Mouse (Mus musculus) natural killer cell, adult 2 months (primary cell): ENCODE results near the gene Mfap3l.
"Not testable (repeated sequence)": the region's sequence is repeated elsewhere in the genome, so short reads cannot be mapped to it uniquely, and the experiment has no call there.

Experiments used
- DNase-seq, 2 experiments: peaks; one replicate each; pipeline ENCODE4 v3.0.0; 2022; ENCODE audit warnings: low spot score in 2 of 2

Gene Mfap3l

DNA sequence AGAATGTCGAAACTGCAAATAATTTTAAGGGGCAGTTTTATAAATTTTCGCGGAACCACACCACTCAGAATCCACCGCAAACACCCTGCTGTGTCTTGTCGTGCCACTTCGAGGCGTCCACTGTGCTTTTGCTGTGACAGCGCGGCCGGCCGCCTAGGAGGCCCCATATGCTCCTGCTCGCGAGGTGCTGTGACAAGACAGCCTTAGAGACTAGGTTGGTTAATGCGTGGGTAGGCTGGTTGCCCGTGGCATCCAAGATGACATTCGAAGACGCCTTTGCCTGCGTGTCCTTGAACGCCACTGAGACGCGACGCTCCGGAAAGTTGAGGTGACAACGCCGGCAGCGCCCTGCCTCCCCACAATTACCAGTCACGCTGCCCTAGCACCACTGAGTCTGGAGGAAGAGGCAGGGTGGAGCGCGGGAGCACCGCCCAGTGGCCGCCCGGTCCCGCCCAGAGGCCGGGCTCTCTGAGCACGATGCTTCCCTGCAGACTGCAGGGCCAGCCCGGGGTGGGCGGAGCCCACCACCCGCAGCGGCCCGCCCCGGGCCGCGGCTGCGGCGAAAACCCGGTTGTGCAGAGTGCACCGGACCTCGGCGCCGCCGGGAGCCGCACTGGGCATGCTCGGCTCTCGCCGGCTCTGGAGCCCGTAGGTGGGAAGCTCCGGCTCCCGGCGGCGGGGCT lies at the start of gene Mfap3l:
Gene Mfap3l, plus strand, starts transcription at position 578 of the 683 bp plus-strand sequence.
- DNase-seq, result peak; percentile 61 to 67

DNA sequence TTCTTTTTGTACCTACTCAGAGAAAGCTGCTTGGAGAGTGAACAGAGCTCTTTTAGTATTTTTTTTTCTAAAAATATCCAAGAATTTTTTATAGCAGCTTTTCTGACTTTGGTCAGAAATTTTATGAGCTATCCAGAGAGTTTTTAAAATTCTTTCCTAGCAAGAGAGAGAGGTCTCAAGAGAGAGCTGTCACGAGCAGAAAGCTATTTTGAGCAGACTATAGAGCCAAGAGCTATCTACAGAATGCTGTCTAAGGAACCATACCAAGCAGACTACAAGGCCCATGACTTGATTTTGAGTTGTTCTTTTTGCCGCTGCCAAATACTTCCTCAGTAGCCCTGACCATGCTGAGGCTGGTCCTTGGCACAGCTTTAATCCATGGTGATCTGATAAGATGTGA lies 49.3 kb upstream of the Mfap3l start:
- DNase-seq, result no peak

DNA sequence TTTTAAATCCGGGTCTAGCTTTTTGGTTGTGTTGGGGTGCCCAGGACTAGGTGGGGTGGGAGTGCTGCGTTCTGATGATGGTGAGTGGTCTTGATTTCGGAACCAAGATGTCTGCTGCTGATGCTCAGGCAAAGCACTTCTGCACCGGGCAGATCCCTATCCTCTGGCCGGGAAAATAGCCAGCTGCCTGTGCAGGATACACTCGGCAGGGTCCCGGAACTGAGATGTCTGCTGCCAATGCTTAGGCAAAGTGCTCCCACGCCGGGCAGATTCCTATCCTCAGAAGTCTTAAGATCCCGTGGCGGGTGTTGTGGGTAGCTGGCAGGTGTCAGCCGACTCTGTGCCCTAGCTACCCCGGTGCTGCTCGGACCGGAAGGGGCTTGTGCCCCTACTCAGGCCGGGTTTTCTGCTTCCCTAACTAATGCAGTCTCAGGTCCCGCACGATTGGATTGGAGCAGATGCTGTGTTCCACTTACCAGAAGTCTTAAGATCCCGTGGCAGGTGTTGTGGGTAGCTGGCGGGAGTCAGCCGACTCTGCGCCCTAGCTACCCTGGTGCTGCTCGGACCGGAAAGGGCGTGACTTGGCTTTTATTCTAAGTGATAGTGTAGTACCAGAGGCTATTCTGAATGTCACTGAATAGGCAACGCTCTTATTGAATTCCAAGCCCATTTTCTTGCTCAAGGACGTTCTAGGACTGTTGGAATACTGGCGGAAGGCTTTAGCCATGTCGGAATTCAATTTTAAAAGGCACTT lies 41.1 kb upstream of the Mfap3l start:
- DNase-seq, result not testable (repeated sequence)

DNA sequence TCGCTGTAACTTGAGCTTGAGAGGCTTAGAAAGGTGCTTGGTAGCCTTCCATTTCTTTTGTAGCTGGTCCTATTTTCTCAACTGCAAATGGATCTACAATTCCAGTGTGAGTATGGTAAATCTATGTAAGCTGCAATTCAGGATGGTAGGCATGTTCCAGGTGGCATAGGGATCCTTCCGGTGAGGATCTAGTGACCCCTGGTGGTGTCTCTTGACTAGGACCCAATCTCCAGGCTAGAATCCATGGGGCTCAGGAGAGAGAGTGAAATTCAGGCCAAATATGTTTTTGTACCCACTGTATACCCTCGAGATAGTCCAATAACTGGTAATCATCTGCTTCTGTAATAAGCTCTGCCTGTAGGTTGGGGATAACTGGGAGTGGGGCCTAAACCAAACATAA lies 37.9 kb upstream of the Mfap3l start:
- no peak for DNase-seq

DNA sequence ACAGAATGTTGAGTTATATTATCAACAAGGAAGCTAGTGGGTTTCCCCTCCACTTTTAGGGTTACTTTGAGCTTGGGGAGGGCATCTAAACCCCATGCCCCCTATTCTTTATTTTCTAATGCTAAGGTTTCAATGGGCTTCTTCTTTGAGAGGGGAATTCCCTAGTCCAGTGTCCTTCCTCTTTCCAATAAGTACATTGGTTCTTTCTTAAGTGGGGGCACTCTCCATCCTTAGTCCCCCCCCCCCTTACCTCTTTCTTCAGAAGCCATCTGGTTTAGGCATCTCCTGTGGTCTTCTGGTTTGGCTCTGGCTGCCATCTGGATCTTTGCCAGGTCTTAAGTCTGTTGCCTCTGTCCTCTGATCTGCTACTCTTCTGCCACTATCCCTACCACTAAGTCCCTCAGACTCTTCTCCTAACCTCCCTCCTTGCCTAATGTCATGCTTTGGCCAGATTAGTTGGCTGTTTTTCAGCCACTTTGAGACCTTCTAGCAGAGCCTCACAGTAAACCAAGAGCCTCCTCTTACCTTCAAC lies 21.0 kb upstream of the Mfap3l start:
- no peak for DNase-seq

DNA sequence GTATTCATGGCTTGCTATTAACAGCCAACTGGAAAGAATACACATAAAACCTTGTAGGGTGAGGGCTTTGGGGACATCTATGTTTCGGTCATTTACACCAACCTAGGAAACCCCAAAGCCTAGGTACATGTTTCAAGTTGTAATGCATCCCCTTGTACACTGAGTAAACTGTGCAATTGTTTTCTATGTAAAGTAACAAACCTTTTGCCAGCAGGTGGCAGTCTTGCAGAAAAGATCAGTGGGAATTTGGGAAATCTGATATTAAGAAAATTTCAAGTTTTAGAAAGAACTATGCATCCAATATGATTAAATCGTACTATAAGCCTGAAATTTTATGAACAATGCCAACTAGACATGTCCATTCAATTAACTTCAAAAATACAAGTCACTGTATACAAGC lies 15.7 kb upstream of the Mfap3l start:
- DNase-seq, result no peak

DNA sequence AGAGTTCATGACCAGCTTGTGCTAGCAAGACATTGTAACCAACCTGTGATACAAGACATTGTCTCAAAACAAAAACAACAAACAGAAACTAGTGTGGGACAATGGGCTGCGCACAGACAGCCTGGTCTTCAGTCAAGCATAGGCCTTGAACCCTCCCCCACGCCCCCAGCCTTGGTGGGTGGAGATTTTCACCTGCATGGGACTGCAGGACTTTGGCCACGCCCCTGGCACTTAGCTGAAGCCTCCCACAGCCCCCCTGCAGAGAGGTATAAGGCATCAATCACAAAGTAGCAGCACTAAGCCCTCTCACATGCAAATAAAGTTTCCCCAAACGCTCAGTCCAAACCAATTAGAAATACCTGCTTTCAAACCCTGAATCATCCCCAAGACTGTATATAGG lies 11.1 kb upstream of the Mfap3l start:
- no peak for DNase-seq

DNA sequence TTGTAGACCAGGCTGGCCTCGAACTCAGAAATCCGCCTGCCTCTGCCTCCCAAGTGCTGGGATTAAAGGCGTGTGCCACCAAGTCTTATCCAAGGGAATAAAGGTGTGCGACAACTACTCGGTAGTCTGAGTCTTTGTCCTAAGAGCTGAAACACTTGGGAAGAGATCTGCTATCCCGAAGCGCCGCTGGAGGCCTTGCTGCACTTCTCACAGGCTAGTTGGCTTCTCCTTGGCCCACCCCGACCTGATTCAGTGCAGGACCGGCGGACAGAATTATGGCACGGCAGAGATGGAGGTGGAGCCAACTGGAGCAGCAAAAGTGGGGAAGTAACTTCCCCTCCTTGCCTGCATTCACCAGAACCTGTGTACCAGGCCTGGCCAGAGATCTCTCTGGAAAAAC lies 10.6 kb upstream of the Mfap3l start:
- no peak for DNase-seq

DNA sequence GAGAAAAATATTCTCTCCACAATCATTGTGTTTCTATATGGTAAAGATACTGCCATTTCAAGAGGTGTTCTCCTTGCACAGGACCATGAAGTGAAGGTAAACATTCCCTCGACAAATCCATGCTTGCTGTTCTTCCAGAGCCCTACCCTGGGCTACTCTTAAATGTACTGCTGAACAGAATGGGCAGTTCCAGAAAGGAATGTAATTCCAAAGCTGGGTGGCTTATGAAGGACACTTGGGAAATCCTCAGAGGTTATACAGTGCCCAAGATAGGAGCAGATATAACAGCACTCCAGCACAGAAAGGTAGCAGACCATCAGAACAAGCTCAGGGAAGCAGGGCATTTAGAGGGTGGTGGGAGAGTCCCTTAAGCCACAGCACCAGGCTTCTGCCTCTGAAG lies 9.2 kb upstream of the Mfap3l start:
- DNase-seq, result no peak

DNA sequence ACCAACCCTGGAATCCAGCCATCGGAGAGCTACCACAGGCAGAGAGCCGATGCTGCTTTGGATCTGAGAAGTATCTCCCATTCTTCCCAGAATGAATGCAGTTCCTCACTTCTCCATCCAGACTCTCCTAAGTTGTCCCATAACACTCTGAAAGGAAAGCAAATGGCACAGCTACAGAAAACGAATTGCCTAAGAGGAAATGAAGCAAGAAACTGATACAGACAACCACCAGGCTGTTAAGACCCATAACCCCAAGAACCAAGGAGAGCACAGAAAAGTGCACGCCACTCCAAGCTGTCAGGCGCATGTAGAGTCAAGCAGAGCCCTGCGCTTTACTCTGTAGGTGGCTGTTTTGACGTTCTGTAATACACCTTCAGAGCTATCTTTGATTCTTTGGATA lies 7.9 kb upstream of the Mfap3l start:
- DNase-seq, result no peak

DNA sequence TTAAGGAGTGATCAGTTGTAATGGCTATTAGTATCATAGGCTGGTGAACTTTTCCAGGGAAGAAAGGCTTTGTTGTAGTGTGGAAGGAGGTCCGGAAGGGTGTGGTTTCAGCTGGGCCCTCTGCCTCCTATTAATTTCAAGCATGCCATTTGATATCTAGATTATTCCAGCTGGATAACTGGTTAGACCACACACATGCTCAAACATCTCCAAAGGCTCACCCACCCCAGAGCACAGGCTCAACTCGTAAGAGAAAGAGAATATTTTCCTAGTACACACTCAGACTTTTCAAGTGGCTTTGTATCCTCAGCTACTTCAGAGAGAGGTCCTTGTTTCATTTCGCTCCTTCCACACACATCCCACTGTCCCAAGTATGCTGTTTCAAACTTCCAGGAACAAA lies 4.7 kb upstream of the Mfap3l start:
- DNase-seq, result no peak

DNA sequence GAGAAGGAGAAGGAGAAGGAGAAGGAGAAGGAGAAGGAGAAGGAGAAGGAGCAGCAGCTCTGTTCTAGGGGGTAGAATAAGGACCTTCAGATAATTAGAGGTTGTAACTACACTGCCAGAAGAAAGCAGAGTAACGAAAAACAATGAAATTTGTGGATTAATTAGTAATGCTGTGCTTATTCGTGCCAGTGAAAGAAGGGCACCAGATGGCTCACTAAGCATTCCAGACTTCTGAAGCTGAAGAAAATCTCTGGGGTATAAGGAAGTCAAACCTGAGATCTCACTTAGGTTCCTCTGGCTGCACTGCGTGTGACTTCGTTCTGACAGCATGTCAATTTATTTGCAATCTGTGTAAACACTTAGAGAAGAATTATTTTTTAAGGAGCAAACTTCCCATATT lies 3.6 kb upstream of the Mfap3l start:
- no peak for DNase-seq

DNA sequence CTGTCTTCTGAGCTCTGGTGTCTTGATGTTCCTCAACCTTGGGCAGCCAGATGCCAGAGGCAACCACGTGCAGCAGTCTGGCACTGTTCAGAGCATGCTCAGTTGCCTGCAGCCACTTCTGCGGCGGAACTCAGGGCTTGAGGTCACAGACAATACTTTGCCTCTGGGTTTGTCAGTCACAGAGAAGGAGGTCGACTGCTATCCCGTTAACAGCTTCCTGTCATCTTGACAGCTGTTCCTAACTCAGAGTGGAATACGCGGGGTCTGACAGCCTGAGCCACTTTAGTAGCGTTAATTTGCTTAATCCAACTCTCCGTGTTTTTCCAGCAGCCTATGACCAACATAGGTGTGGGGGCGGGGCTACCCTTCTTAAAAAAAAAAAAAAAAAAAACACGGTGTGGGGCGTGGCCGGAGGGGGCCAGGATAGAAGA lies 1.1 kb upstream of the Mfap3l start:
- peak; percentile 7 to 18 for DNase-seq

DNA sequence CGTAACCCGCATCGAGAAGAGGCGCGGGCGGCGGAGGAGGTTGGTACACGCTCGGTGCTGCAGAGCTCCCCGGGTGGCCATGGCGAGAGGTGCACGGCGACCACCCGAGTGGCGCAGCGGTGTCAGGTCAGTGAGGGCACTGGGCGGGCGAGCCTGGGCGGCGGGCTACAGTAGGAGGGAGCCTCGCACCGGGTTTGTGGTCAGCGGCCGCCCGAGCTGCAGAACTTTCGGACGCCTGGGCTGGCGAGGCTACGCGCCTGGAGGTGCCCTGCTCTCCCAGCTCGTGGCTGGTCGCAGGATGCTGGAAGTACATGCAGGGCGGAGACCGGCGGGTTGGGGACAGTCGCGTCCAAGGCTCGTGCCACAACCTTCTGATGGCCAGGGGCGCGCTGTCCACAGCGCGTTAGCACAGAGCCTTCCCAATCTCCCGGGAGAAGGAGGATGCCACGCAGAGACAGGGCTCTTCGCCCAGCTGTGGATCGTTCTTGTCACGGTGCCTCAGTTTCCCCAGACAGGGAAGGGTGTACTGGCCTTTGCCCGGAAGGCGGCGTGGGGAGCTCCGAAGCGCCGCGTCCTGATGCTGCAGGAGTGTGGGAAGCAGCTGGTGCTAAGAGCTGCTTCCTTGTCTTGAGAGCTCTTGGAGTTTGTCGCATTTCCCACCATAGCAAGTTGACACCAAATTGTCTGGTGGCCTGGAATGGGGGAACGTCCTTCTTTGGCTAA lies 467 bp downstream of the Mfap3l start:
- no peak for DNase-seq

DNA sequence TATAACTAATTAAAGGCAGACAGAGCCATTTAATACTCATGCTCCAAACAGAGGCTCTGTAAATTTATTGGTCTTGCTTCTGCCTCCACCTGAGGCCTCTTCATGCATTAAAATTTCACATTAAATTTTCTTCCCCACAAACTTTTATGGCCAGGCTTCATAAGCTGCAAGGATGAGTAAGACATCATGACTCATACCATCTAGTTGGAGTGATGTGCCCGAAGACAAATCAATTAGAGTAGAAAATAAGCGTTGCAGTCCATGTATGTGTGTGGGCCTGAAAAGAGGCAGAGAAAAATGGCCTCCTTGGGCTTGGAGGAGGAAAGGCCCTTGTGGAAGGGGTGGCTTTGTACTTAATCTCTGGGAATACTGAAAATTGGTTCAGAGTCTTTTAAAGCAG lies 2.3 kb downstream of the Mfap3l start:
- no peak for DNase-seq

DNA sequence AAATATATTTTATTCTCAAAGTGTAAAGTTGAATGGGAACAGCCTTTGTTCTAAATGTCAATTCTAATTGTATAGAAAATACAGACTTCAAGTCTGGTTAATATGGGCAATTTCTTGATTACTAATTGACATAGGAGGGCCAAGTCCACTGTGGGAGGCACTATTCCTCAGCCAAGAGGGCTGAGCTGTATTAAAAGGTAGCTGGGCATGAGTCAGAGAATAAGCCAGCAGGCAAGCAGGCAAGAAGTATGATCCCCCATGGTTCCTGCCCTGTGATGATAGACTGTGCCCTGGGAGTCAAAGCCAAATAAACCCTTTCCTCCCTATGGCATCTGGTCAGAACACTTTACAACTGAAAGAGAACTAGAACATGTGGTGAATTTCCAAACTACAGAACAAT lies 3.2 kb downstream of the Mfap3l start:
- DNase-seq, result no peak

DNA sequence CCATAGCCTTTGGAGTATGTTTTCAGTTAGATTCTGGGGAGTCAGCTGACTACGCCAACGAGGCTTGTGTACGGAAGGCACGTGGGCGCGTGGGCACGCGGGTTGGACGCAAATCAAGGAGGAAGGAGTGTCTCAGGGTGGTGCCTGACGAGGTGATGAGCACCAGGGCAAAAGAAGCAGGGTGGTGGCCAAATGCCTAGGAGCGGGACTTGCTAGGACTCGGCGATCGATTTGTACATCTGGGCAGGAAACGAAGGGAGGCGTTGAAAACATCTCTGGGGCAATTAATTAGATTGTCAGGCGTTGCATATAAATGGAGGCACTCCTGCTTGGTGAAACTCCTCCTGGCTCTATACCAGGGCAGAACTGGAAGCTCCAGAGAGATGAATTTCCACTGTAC lies 7.4 kb downstream of the Mfap3l start:
- DNase-seq, result no peak

DNA sequence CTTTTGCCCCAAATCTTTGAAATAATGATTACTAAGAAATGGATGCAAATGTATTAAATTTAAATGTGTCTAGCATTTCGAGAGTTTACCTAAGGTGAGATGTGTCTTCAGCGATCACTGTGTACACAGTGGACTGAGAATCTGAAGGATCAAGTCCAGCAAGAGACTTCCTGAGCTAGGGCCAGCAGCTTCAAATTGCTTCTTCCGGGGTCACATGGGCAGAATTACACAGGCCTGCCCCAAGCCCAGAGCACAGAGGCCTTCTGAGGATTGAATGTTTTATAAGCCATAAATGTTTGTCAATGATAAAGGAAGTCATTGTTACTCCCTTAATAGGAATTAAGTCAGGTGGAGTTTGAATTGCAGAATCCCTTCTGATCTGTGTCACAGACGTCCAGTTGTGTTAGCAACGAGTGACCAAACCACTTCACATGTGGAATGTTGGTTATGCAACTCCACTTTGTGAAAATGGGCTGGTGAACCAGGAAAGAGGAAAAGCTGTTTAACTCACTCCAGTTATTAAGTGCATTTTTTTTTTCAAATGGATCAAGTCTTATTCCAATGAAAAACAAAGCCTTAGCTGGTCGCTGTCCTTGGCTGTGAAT lies 10.9 kb downstream of the Mfap3l start:
- no peak for DNase-seq

DNA sequence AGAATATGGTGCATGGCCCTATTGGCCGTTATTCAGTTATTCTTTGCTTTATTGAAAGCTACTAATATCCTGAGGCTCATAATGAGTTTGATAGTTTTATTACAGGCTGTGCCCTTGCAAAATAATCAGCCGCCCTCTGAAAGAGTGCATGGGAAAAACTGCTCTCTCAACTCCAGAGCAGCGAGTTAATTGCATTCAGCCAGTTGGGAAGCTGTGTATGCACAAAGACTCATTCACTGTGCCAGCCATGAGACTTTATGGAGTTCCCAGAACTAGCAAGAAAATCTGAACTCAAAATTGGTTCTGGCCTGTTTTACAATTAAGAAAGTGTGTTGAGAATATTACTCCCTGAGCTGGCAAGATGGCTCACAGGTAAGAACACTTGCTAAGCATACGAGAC lies 12.5 kb downstream of the Mfap3l start:
- no peak for DNase-seq

DNA sequence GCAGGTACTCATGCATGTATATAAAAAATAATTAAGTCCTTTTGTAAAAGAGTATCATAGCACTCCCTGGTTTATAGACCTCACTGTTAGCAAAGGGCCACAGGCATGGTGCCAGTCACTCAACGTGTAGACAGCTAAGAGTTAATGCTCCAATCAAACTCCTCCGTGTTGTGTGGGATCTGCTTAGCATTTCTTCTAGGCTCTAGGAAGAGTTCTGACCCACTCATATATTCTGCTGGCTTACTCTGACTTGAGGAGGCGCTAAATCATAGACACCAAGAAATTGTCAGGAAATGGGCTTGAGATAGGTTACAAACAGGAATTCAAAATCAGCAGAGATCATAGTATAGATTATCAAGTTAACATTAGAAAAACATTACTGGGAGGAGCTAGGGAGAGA lies 13.3 kb downstream of the Mfap3l start:
- no peak for DNase-seq

DNA sequence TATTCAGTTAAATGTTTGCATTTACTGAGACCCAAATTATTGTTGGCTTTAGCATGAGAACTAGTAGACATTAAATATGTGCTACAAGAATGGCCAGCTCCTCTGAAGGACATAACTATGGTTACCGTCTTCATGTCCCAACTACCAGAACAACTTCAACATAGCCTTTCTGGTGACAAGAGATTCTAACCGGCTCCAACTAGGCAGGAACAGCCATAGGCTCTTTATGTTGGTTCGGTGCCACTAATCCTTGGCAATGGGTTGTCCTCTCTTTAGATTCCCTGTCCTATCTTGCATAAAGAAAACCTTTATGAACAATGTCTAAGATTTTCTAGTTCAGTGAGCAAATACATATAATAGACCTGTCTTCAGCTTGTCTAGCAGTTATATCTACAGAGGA lies 14.7 kb downstream of the Mfap3l start:
- no peak for DNase-seq

DNA sequence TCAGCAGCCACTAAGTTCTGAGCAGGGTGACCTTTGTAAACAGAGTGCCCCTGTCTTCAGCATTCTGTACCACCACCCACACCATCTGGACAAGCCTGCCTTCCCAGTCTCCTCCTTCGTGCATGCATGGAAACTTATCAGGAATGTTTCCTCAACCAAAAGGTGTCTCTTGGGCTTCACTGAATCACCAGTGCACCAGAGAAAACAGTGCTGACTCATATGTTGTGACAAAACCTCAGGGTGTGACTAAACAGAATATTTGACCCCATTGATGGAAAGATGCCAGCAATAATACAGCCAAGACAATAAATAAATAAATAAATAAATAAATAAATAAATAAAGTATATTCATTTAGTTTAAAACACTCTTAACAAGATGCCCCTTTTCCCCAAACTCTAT lies 16.5 kb downstream of the Mfap3l start:
- no peak for DNase-seq
